Mouse (Mus musculus) adrenal gland, adult 18-20 months (tissue): ENCODE measurements around the gene Lsamp. TPM values are rescaled to one million over a fixed set of nuclear protein-coding genes. Genes with fewer than 3 reads are reported as not detected.

ENCODE experiments used
- DNase-seq, 2 experiments: peaks; one replicate each; pipeline ENCODE4 v3.0.0; 2021 to 2022; ENCODE audit warnings: low spot score in 2 of 2
- long read RNA-seq, 2 experiments: library from polyadenylated mRNA; stranded (forward); transcript quantifications; one replicate each; pipeline ENCODE4 v2.0.0; 2021
- total RNA-seq, 2 experiments: library from RNA; stranded (reverse); gene quantifications; 1 replicate in 1 of 2; 2 replicates in 1 of 2; pipeline ENCODE4 v1.2.3; 2021

Lsamp gene
- total RNA-seq, result 1 to 10 TPM; 5.9 to 9.4 TPM
- long read RNA-seq, experiment 1, partial matches to known transcripts, result 1 of 2 reads
- long read RNA-seq, experiment 1, other reads (novel, unspliced or antisense), result 1 of 2 reads
- long read RNA-seq, experiment 2, partial matches to known transcripts, result 0 of 1 reads
- long read RNA-seq, experiment 2, other reads (novel, unspliced or antisense), result 1 of 1 reads

GRCm38 (mm10) chr16:39984205-39984634 lies at the start of gene Lsamp:
Gene Lsamp (plus strand): TSS chr16:39984361.
- DNase-seq, result peak; percentile 60

- no peak for DNase-seq
These were observed 26.5 kb upstream of the Lsamp start for GRCm38 (mm10) chr16:39957686-39958085.

GRCm38 (mm10) chr16:39972712-39973111 lies 11.4 kb upstream of the Lsamp start:
- DNase-seq, result no peak

GRCm38 (mm10) chr16:39984635-39985291 lies 602 bp downstream of the Lsamp start:
- DNase-seq, result no peak

- no peak for DNase-seq
These were observed 4.3 kb downstream of the Lsamp start for GRCm38 (mm10) chr16:39988466-39988865.

GRCm38 (mm10) chr16:39994821-39995220 lies 10.7 kb downstream of the Lsamp start:
- no peak for DNase-seq

- no peak for DNase-seq
These were observed 24.6 kb downstream of the Lsamp start for GRCm38 (mm10) chr16:40008800-40009199.

- no peak for DNase-seq
These were observed 26.9 kb downstream of the Lsamp start for GRCm38 (mm10) chr16:40011106-40011505.

DNA sequence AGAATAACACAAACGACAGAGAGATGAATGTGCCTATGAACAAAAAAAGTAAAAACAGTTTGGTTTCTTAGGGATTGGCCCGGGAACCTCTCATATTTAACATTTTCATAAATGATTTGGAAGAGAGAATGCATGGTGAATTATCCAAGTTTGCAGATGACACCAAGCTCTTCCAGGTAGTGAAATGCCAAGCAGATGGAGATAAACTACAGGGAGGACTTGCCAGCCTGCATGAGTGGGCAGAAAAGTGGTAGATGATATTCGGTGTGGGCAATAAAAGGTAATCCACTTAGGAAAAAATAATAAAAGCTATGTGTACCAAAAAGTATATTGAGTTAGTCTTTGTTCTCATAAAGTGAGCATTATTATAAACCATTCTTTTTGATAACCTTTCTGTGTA lies 38.5 kb downstream of the Lsamp start:
- DNase-seq, result no peak

- DNase-seq, result no peak
These were observed 52.6 kb downstream of the Lsamp start for GRCm38 (mm10) chr16:40036719-40037118.

DNA sequence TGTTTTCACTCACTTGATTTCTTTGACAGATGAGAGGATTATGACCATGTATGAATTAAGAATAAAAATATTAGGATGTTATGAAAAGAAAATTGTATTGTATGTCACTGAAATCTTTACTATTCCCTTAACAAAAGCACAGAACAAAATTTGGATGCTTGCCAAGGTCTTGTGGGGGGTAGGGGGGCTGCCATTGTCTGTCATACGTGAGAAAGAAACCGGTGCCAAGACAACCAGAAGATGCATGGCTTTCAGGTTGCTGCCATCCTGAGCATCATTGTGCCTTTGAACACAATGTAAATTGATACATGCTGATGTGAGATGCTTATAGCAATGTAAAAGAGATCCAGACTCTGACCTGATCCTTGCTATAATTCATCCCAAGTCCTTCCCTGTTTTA lies 75.4 kb downstream of the Lsamp start:
- no peak for DNase-seq

- DNase-seq, result no peak
These were observed 75.8 kb downstream of the Lsamp start for GRCm38 (mm10) chr16:40059968-40060367.

DNA sequence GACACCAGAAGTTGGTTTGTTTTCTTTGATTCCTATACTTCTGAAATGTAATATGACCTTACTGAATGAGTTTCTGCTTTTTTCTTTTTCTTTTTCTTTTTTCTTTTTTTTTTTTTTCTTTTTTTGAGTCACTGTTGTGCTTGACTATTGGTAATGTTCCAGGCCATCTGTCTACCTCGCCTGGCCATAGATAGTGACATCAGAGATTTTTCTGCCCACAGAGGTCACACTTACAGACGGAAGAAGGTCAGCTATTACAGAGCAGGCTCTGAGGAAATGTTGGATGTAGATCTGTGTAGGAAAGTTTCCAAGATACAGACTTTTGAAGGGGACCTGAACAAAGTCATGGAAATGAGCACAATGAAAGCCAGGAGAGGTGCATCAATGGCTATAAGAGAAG lies 76.3 kb downstream of the Lsamp start:
- no peak for DNase-seq

GRCm38 (mm10) chr16:40075556-40075955 lies 91.4 kb downstream of the Lsamp start:
- DNase-seq, result peak in 1 of 2 experiments; percentile 19

DNA sequence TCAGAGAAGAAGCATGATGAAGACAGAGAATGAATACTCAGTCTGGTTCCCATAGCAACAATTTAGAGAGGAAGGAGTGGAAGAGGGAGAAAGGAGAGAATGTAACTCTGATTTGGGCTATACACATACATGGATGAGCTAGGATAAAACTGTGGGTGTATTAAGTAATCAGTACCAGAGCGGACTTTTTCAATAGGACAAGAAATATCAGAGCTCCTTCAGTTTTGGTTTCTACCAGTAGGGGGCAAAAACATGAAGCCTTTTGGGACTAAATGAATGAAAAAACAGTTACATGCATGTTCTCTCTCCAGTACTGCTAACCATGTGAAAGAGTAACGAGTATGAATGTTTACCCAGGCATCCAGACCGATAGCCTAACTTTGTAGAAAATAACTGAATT lies 96.1 kb downstream of the Lsamp start:
- no peak for DNase-seq

- no peak for DNase-seq
These were observed 120.2 kb downstream of the Lsamp start for GRCm38 (mm10) chr16:40104329-40104728.

GRCm38 (mm10) chr16:40182918-40183317 lies 198.8 kb downstream of the Lsamp start:
- no peak for DNase-seq

DNA sequence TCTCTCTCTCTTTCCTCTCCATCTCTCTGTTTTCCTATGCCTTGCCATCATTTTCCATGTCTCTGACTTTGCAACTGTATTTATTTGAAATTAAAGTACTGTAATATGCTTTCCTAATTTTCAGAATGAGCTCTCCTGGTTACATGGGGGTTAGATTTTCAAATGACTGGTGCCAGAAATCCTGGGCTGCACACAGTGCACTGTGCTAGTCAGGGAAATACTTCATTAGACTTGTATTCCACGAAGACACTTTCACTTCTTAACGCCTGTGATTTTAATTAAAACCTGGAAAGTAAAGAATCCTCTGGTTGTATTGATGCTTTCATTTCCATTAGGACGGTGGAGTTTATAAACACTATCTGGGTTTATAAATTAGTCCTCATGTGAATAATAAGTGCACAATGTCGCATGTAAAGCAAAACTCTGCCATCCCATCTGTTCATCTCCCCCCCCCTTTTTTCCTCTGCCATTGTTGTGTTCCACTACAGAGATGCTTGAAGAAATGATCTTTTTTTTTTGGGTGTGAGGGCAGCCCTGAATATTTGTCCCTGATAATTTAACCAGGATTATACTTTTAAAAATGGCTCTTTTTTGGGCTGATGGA lies 203.9 kb downstream of the Lsamp start:
- no peak for DNase-seq

GRCm38 (mm10) chr16:40194401-40194800 lies 210.2 kb downstream of the Lsamp start:
- DNase-seq, result peak in 1 of 2 experiments; percentile 22

DNA sequence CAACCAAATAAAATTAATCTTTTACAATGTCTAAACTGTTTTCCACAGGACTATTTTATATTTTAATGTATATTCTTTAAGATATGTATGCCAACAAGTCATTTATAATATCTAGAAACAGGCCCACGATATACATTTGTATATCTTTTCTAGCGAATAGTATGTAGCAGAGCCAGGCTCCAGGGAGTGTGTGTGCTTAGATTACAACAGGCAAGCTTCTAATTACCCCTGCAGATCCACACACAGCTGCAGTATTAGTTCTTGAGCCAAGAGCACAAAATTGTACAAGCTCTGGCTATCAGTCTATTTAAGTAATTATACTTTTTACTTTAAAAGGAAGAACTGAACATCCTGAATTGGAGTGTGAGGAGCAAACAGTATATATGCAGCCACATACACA lies 210.7 kb downstream of the Lsamp start:
- no peak for DNase-seq

DNA sequence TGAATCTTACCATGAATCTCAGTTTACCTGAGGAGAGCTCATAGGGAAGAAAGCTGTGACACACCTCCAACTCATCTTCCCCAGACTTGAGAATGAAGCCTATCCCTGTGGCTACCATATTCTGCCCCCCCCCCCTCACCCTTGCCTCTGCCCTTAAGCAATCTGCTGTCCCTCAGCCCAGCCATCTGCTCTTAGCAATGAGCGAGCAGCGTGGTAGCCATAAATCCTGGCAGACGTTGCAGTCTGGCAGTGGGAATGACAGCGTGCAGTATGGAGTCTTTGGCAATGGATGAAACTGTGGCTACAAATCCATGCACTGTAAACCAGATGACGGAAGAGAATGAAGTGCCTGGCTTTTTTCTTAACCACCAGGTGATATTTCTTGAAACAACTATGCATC lies 244.5 kb downstream of the Lsamp start:
- no peak for DNase-seq

- no peak for DNase-seq
These were observed 248.9 kb downstream of the Lsamp start for GRCm38 (mm10) chr16:40233066-40233465.
